Mouse (Mus musculus) embryonic fibroblast, embryonic 13.5 days (primary cell): Measurements from ENCODE around the gene Grcc10.

Experiments used
- CTCF ChIP-seq: IDR thresholded peaks from 2 replicates; pipeline ENCODE4 v1.5.1; 2011; ENCODE audit warnings: mild to moderate bottlenecking, control low read depth, low read length, moderate library complexity, borderline replicate concordance; ENCODE audit not compliant: insufficient read depth
- POLR2A ChIP-seq: IDR thresholded peaks from 2 replicates; pipeline ENCODE4 v1.6.1; 2011; ENCODE audit warnings: low read depth, mild to moderate bottlenecking, control low read depth, low read length, moderate library complexity

- TF ChIP-seq CTCF (no peak), POLR2A (no peak)
Measured at GRCm38 (mm10) chr6:124768704-124769044, 27.5 kb upstream of the Grcc10 start.
